Mouse (Mus musculus): ENCODE measurements at regions not wholly inside any gene's neighbourhood (a gene's known extent, or its start where the extent isn't known, plus 50 kb on each side); places are given as distances from the start of the nearest gene placed in this dataset.

DNA sequence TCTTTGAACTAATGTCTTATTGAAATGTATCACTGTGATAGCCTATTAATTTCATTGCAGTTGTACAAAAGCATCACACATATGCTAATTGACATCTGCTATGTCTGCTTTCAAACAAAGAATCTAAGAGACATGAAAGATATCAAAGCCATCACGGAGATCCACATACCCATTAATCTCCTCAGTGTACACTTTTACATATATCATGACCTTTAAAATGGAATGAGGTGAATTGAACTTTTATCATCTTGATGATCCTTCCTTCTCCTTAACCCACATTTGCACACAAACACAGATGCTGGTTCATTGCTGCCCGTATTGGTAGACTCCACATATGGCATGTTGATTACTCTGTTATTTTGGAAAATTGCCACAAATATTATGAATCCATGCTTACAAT is 570.2 kb upstream of the Robo1 start:
- TF ChIP-seq CTCF (IDR thresholded peaks at IDR 0.05; ENCODE audit: insufficient read depth, low read depth, low read length) (no peak), POLR2A (IDR thresholded peaks at IDR 0.05; ENCODE audit: insufficient read depth, low read depth, low read length) (no peak)
